Mouse (Mus musculus): ENCODE results near the gene Tctex1d1. TPM values are rescaled to one million over a fixed set of nuclear protein-coding genes. Genes with fewer than 3 reads are reported as not detected.
A peak's percentile ranks its signal among the peaks of the same experiment; 100 is the strongest.

Gene Tctex1d1
- polyA plus RNA-seq, 1 experiment from 2014 or later, result 0.80 TPM

DNA sequence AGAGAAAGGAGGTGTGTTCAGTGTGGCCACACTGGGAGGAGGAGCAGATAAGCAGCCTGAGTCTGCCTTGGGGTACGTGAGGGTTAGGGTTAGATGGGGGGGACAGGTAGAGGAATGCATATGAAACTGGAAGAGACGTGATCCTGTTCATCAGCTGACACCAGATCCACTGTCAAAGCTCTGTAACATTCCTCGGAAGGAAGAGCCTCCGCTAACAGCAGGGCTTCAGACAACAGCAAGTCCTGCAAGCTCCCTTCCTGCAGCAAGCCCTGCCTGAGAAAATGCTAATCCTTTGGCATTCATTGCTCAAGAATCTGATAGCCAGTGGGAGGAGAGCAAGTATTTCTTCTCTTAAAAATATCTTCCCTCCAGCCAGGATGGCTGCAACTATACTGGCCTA is 35.1 kb downstream of the Tctex1d1 start:
- WGBS, result 10% methylated on average over 4 of the region's 4 CpGs
- no peaks in the 10 kb centered on the region for H3K9me3 ChIP-seq
- no peak overlapping the region for H3K9ac ChIP-seq (replicated peaks)
- 0 out of 2 replicates have a peak overlapping the region, but pooled peaks have one; percentile 17 for H3K27ac ChIP-seq
- H3K4me2 ChIP-seq, result no peak overlapping the region
- ATAC-seq (ENCODE audit: insufficient number of reproducible peaks, insufficient read depth, low FRiP score, low TSS enrichment, low read depth), result no peak
- no peak overlapping the region for H3K4me3 ChIP-seq (replicated peaks)
- H3K4me1 ChIP-seq (replicated peaks), result peaks cover 29% of the 10 kb centered on the region
- H3K27me3 ChIP-seq, result no peaks in the 10 kb centered on the region
- no peaks in the 10 kb centered on the region for H3K36me3 ChIP-seq

GRCm38 (mm10) chr4:103026621-103027020 is 48.2 kb downstream of the Tctex1d1 start, which contains the start of gene Insl5:
Insl5 (minus strand) TSS chr4:103026842.
- H3K4me2 ChIP-seq, result no peak within 1 kb of the TSS
- H3K9me3 ChIP-seq, result no peaks in the 10 kb centered on the region
- 75% methylated on average over 4 of the region's 4 CpGs for WGBS
- no peak within 1 kb of the TSS for H3K4me3 ChIP-seq (replicated peaks)
- no peak for ATAC-seq (ENCODE audit: insufficient number of reproducible peaks, insufficient read depth, low FRiP score, low TSS enrichment, low read depth)
- no peaks in the 10 kb centered on the region for H3K27me3 ChIP-seq
- peaks cover 9% of the 10 kb centered on the region for H3K4me1 ChIP-seq (replicated peaks)
- H3K9ac ChIP-seq (replicated peaks), result no peak within 1 kb of the TSS
- no peaks in the 10 kb centered on the region for H3K36me3 ChIP-seq
- no peak within 1 kb of the TSS for H3K27ac ChIP-seq

GRCm38 (mm10) chr4:103027745-103028144 is 49.3 kb downstream of the Tctex1d1 start:
- H3K36me3 ChIP-seq, result no peaks in the 10 kb centered on the region
- H3K27me3 ChIP-seq, result no peaks in the 10 kb centered on the region
- ATAC-seq (ENCODE audit: insufficient number of reproducible peaks, insufficient read depth, low FRiP score, low TSS enrichment, low read depth), result no peak
- H3K4me1 ChIP-seq (replicated peaks), result peaks cover 9% of the 10 kb centered on the region
- H3K27ac ChIP-seq, result no peak overlapping the region
- WGBS, result 72% methylated on average over 7 of the region's 7 CpGs
- no peak overlapping the region for H3K9ac ChIP-seq (replicated peaks)
- H3K9me3 ChIP-seq, result no peaks in the 10 kb centered on the region
- H3K4me3 ChIP-seq (replicated peaks), result no peak overlapping the region
- no peak overlapping the region for H3K4me2 ChIP-seq

- H3K9ac ChIP-seq (replicated peaks), result no peak overlapping the region
- no peaks in the 10 kb centered on the region for H3K9me3 ChIP-seq
- H3K4me1 ChIP-seq (replicated peaks), result peaks cover 9% of the 10 kb centered on the region
- no peak overlapping the region for H3K4me3 ChIP-seq (replicated peaks)
- H3K4me2 ChIP-seq, result no peak overlapping the region; the same call in 1 of the 2 replicates
- H3K36me3 ChIP-seq, result no peaks in the 10 kb centered on the region
- H3K27ac ChIP-seq, result no peak overlapping the region
- no peak for ATAC-seq (ENCODE audit: insufficient number of reproducible peaks, insufficient read depth, low FRiP score, low TSS enrichment, low read depth)
- H3K27me3 ChIP-seq, result no peaks in the 10 kb centered on the region
- WGBS, result 58% methylated on average over 13 of the region's 13 CpGs
Observed at GRCm38 (mm10) chr4:103028177-103029088, 50.0 kb downstream of the Tctex1d1 start.

GRCm38 (mm10) chr4:103039103-103039837 is 60.9 kb downstream of the Tctex1d1 start:
- no peaks in the 10 kb centered on the region for H3K27me3 ChIP-seq
- ATAC-seq (ENCODE audit: insufficient number of reproducible peaks, insufficient read depth, low FRiP score, low TSS enrichment, low read depth), result no peak
- no peak overlapping the region for H3K9ac ChIP-seq (replicated peaks)
- H3K9me3 ChIP-seq, result no peaks in the 10 kb centered on the region
- H3K4me3 ChIP-seq (replicated peaks), result no peak overlapping the region
- H3K4me2 ChIP-seq, result peak overlapping the region; percentile 17; the same call in 1 of the 2 replicates
- no peak overlapping the region for H3K27ac ChIP-seq
- H3K4me1 ChIP-seq (replicated peaks), result peaks cover 22% of the 10 kb centered on the region
- H3K36me3 ChIP-seq, result no peaks in the 10 kb centered on the region
- WGBS, result 49% methylated on average over 14 of the region's 14 CpGs

DNA sequence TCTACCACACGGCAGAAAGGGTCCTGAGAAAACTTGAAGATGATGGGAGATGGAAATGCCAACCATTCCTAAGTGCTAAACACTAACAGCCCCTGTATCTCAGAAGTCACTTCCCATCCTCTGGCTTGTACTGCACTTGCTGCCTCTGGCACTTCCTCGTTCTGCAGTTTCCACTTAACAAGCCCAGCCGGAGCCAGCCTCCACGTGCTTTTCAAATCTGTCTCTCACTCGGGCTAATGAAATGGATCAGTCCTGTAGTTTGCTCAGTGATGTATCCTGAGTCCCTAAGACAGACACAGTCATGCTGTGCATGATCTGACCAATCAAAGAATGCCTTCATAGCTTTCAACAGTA is 61.4 kb downstream of the Tctex1d1 start:
- 23% methylated on average over 5 of the region's 5 CpGs for WGBS
- Histone ChIP-seq H3K27me3 (no peaks in the 10 kb centered on the region), H3K36me3 (no peaks in the 10 kb centered on the region), H3K9me3 (no peaks in the 10 kb centered on the region), H3K27ac (no peak overlapping the region), H3K4me1 (replicated peaks) (peaks cover 22% of the 10 kb centered on the region), H3K9ac (replicated peaks) (no peak overlapping the region), H3K4me2 (0 out of 2 replicates have a peak overlapping the region, but pooled peaks have one; percentile 17), H3K4me3 (replicated peaks) (no peak overlapping the region)
- no peak for ATAC-seq (ENCODE audit: insufficient number of reproducible peaks, insufficient read depth, low FRiP score, low TSS enrichment, low read depth)

DNA sequence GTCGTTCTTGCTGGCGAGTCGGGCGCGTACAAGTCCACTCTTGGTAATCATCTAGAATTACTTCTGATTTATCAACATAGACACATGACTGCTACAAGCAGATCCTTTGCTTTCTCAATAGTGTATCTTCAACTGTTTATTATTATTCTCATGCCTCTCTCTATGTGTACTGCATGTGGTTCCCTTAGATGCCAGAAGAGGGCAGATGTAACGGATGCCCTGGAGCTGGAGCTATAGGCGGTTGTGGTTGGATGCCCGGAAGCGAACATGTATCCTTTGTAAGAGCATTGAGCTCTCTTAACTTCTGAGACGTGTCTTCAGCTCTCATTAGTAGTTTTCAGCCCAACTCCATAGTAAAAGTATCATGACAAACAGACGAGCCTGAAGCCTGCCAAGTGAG is 64.6 kb downstream of the Tctex1d1 start:
- ATAC-seq (ENCODE audit: insufficient number of reproducible peaks, insufficient read depth, low FRiP score, low TSS enrichment, low read depth), result no peak
- no peaks in the 10 kb centered on the region for H3K36me3 ChIP-seq
- H3K9me3 ChIP-seq, result no peaks in the 10 kb centered on the region
- no peak overlapping the region for H3K27ac ChIP-seq
- no peak overlapping the region for H3K4me2 ChIP-seq
- no peaks in the 10 kb centered on the region for H3K27me3 ChIP-seq
- H3K4me3 ChIP-seq (replicated peaks), result no peak overlapping the region
- H3K4me1 ChIP-seq (replicated peaks), result peaks cover 10% of the 10 kb centered on the region
- 91% methylated on average over 11 of the region's 11 CpGs for WGBS
- H3K9ac ChIP-seq (replicated peaks), result no peak overlapping the region

DNA sequence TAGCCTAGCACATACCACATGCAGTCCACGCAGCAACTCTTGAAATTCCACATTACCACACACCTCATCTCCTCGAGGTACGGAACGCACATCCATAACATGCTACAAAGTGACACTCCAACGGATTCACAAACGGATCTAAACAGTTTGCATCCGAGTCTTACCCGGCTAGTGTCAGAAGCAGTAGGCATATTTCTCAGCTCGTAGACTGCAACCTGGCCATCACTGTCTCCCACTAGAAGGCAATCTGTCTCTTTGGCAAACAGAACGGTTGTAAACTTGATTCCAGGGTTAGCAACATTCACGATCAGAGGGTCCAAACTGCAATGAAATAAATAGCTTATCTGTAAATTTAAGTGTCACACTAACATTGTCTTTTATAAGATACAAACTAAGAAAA is 69.6 kb downstream of the Tctex1d1 start:
- WGBS, result 82% methylated on average over 11 of the region's 11 CpGs
- Histone ChIP-seq H3K9ac (replicated peaks) (no peak overlapping the region), H3K9me3 (no peaks in the 10 kb centered on the region; the same call in 1 of the 2 replicates), H3K27ac (no peak overlapping the region), H3K27me3 (no peaks in the 10 kb centered on the region), H3K4me2 (no peak overlapping the region), H3K4me3 (replicated peaks) (no peak overlapping the region), H3K4me1 (replicated peaks) (no peaks in the 10 kb centered on the region), H3K36me3 (no peaks in the 10 kb centered on the region)
- no peak for ATAC-seq (ENCODE audit: insufficient number of reproducible peaks, insufficient read depth, low FRiP score, low TSS enrichment, low read depth)

Other genes starting within 250 kb of the Tctex1d1 start
- gene Sgip1, start 237.3 kb upstream of the Tctex1d1 start, polyA plus RNA-seq (2016; fragmentation: Nextera tagmentation; extraction: Ambion mirVana), result 10.4 and 10.7 TPM in 2 replicates
- not detected in 2 replicates for gene Insl5, start 48.2 kb downstream of the Tctex1d1 start, polyA plus RNA-seq (2016; fragmentation: Nextera tagmentation; extraction: Ambion mirVana)
- gene Mier1, start 135.8 kb downstream of the Tctex1d1 start, polyA plus RNA-seq (2016; fragmentation: Nextera tagmentation; extraction: Ambion mirVana), result 52.7 and 60.8 TPM in 2 replicates
- 3.7 and 5.1 TPM in 2 replicates for gene Wdr78, start 135.9 kb downstream of the Tctex1d1 start, polyA plus RNA-seq (2016; fragmentation: Nextera tagmentation; extraction: Ambion mirVana)
- gene Slc35d1, start 236.6 kb downstream of the Tctex1d1 start, polyA plus RNA-seq (2016; fragmentation: Nextera tagmentation; extraction: Ambion mirVana), result 10.4 and 12.5 TPM in 2 replicates

Data from limb, embryonic 12.5 days (tissue).